Mouse (Mus musculus): ENCODE results near the gene Cttnbp2.
"Not testable (repeated sequence)": the region's sequence is repeated elsewhere in the genome, so short reads cannot be mapped to it uniquely, and the experiment has no call there.

DNA sequence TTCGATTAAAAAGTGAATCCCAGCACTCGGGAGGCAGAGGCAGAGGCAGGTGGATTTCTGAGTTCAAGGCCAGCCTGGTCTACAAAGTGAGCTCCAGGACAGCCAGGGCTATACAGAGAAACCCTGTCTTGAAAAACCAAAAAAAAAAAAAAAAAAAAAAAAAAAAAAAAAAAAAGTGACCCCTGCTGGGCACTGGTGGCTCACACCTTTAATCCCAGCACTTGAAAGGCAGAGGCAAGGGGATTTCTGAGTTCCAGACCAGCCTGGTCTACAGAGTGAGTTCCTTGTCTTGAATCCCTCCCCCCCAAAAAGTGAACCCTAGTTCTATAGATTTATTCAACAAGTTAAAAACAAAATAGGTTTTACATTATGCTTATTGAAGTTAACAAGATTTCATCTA lies 136.9 kb downstream of the Cttnbp2 start:
- TF ChIP-seq CTCF, EP300 (IDR thresholded peaks at IDR 0.05; ENCODE audit: low read depth): not testable (repeated sequence)

All from liver, postnatal 0 days (tissue).